Mouse (Mus musculus) C2C12 (cell line): ENCODE measurements at regions not wholly inside any gene's neighbourhood (a gene's known extent, or its start where the extent isn't known, plus 50 kb on each side); places are given as distances from the start of the nearest gene placed in this dataset.

ENCODE experiments used
- CTCF ChIP-seq: IDR thresholded peaks from one replicate; pipeline ENCODE4 v1.5.1; 2011; ENCODE audit not compliant: control insufficient read depth, insufficient read depth, insufficient read length
- MYOD1 ChIP-seq: IDR thresholded peaks from one replicate; pipeline ENCODE4 v1.6.1; 2011; ENCODE audit warnings: low read depth; ENCODE audit not compliant: control insufficient read depth, insufficient read length

GRCm38 (mm10) chr9:5575072-5575471, 229.8 kb downstream of the Casp12 start:
- TF ChIP-seq CTCF, result no peak
- TF ChIP-seq MYOD1, result no peak
